Mouse (Mus musculus) midbrain, embryonic 10.5 days (tissue): ENCODE data around the gene Olfr1380. TPM values are rescaled to one million over a fixed set of nuclear protein-coding genes. Genes with fewer than 3 reads are reported as not detected.
"Not testable (repeated sequence)": the region's sequence is repeated elsewhere in the genome, so short reads cannot be mapped to it uniquely, and the experiment has no call there.

Experiments
- DNase-seq: peaks from one replicate; pipeline ENCODE4 v3.0.0-alpha.2; 2017; ENCODE audit warnings: low spot score
- H3K27ac ChIP-seq: fragments of 300-500 bp; sonication (generic); replicated peaks from 2 replicates; pipeline ENCODE4 v1.5.1; 2016; ENCODE audit warnings: mild to moderate bottlenecking
- H3K27me3 ChIP-seq: fragments of 300-500 bp; sonication (generic); 2 replicates; pipeline ENCODE4 v1.6.1; 2016; ENCODE audit warnings: low read depth, mild to moderate bottlenecking; ENCODE audit not compliant: poor library complexity, severe bottlenecking
- H3K36me3 ChIP-seq: fragments of 300-500 bp; sonication (generic); 2 replicates; pipeline ENCODE4 v1.6.1; 2016; ENCODE audit warnings: mild to moderate bottlenecking, moderate library complexity
- H3K4me1 ChIP-seq: fragments of 300-500 bp; sonication (generic); 2 replicates; pipeline ENCODE4 v1.6.1; 2016
- H3K4me3 ChIP-seq: fragments of 300-500 bp; sonication (generic); 2 replicates; pipeline ENCODE4 v1.5.1; 2016; ENCODE audit warnings: mild to moderate bottlenecking, moderate library complexity
- H3K9me3 ChIP-seq: fragments of 300-500 bp; sonication (generic); replicated peaks from 2 replicates; pipeline ENCODE4 v1.6.1; 2016; ENCODE audit warnings: mild to moderate bottlenecking
- WGBS: fragments of 180-500 bp; shearing (Covaris S2); methylation state at CpG from one replicate; pipeline ENCODE4 v1.1.7; 2016; 5-methylcytosine and 5-hydroxymethylcytosine counted together
- polyA plus RNA-seq: library from polyadenylated mRNA; unstranded; fragments of >200 nt; fragmentation: Nextera tagmentation; extraction: Ambion mirVana; gene quantifications from 2 replicates; pipeline ENCODE4 v1.2.1, GENCODE M21; 2016

Olfr1380 gene
- polyA plus RNA-seq, result not detected in 2 replicates

- WGBS, result 72% methylated on average over 5 of the region's 5 CpGs
Measured at GRCm38 (mm10) chr11:49556578-49556977, at the start of gene Olfr1380. Olfr1380 (plus strand) TSS chr11:49556878.

DNA sequence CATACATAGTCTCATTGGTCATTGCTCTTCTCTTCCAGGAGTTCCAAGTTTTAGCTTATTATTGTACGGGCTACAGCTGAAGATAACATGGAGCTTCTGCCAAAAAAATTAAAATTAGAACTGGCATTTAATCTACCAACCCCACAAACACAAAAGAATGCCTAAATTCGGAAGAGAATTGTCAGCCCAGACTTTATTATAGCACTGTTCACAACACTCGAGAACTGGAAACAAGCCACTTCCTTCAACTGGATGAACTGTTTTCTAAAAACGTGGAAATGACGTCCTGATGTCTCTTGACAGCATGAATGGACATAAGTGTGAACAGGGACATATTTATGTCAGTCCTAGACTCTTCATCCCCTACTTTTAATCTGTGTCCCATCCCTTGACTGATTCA lies 38.6 kb upstream of the Olfr1380 start:
- WGBS, result 82% methylated on average over 5 of the region's 5 CpGs
- H3K27me3 ChIP-seq, result no peaks in the 10 kb centered on the region
- no peaks in the 10 kb centered on the region for H3K4me1 ChIP-seq
- H3K9me3 ChIP-seq, result no peaks in the 10 kb centered on the region
- H3K36me3 ChIP-seq, result no peaks in the 10 kb centered on the region
- no peak overlapping the region for H3K4me3 ChIP-seq
- no peak overlapping the region for H3K27ac ChIP-seq
- DNase-seq, result no peak

More at GRCm38 (mm10) chr11:49556578-49556977, at the start of gene Olfr1380:
- not testable (repeated sequence) for H3K27ac ChIP-seq, H3K9me3 ChIP-seq, H3K4me1 ChIP-seq, H3K27me3 ChIP-seq, DNase-seq, H3K36me3 ChIP-seq, H3K4me3 ChIP-seq

- no peaks in the 10 kb centered on the region for H3K4me1 ChIP-seq
- H3K4me3 ChIP-seq, result no peak within 1 kb of the TSS
- no peaks in the 10 kb centered on the region for H3K9me3 ChIP-seq
- no peaks in the 10 kb centered on the region for H3K27me3 ChIP-seq
- no peak for DNase-seq
- H3K36me3 ChIP-seq, result no peaks in the 10 kb centered on the region
- no peak within 1 kb of the TSS for H3K27ac ChIP-seq
Measured at GRCm38 (mm10) chr11:49519348-49519747, 37.3 kb upstream of the Olfr1380 start, which contains the start of gene Olfr1383. Olfr1383 (plus strand) TSS chr11:49519648.

DNA sequence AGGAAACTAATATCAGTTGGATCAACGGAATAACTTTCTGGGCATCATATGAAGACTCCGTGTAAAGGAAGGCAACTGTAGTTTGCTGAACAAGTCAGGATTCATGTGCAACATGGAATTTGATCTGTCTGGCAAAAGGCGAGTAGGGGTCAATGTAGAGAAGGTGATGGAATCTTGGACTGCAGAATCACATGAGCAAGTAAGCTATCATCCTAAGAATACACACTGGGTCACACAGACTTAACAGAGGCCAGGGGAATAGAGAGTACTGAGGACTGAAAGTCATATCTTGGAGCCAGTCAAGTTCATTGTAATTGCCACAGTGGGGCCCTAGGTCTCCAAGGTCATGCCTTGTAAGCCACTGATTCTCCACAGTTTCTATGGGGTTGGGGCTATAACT lies 28.7 kb upstream of the Olfr1380 start, which contains the start of gene Olfr1382:
Olfr1382 (plus strand) TSS at position 301 of the 400 bp plus-strand sequence.
- 84% methylated on average over 3 of the region's 3 CpGs for WGBS
- Histone ChIP-seq H3K27me3 (no peaks in the 10 kb centered on the region), H3K4me3 (no peak within 1 kb of the TSS), H3K36me3 (no peaks in the 10 kb centered on the region), H3K4me1 (no peaks in the 10 kb centered on the region), H3K9me3 (no peaks in the 10 kb centered on the region), H3K27ac (no peak within 1 kb of the TSS)
- DNase-seq, result no peak

- no peak overlapping the region for H3K4me3 ChIP-seq
- DNase-seq, result no peak
- H3K27ac ChIP-seq, result no peak overlapping the region
- no peaks in the 10 kb centered on the region for H3K9me3 ChIP-seq
- H3K27me3 ChIP-seq, result no peaks in the 10 kb centered on the region
- no peaks in the 10 kb centered on the region for H3K36me3 ChIP-seq
- no peaks in the 10 kb centered on the region for H3K4me1 ChIP-seq
Measured at GRCm38 (mm10) chr11:49532761-49533160, 23.9 kb upstream of the Olfr1380 start.

GRCm38 (mm10) chr11:49536631-49537030 lies 20.0 kb upstream of the Olfr1380 start:
- H3K27me3 ChIP-seq, H3K36me3 ChIP-seq, H3K9me3 ChIP-seq, DNase-seq, H3K27ac ChIP-seq, H3K4me3 ChIP-seq, H3K4me1 ChIP-seq: not testable (repeated sequence)
- WGBS, result 89% methylated on average over 2 of the region's 2 CpGs

- H3K4me3 ChIP-seq, DNase-seq: not testable (repeated sequence)
- 74% methylated on average over 3 of the region's 3 CpGs for WGBS
Measured at GRCm38 (mm10) chr11:49543149-49543548, 13.5 kb upstream of the Olfr1380 start, which contains the start of gene Olfr1381. Olfr1381 (plus strand) TSS chr11:49543449.

GRCm38 (mm10) chr11:49554033-49554432 lies 2.6 kb upstream of the Olfr1380 start:
- WGBS, result 88% methylated on average over 3 of the region's 3 CpGs
- not testable (repeated sequence) for DNase-seq, H3K36me3 ChIP-seq, H3K27me3 ChIP-seq, H3K4me1 ChIP-seq, H3K4me3 ChIP-seq, H3K9me3 ChIP-seq, H3K27ac ChIP-seq

More at GRCm38 (mm10) chr11:49543149-49543548, 13.5 kb upstream of the Olfr1380 start, which contains the start of gene Olfr1381:
- not testable (repeated sequence) for H3K9me3 ChIP-seq, H3K27ac ChIP-seq, H3K27me3 ChIP-seq, H3K36me3 ChIP-seq, H3K4me1 ChIP-seq

GRCm38 (mm10) chr11:49575054-49575453 lies 18.4 kb downstream of the Olfr1380 start:
- not testable (repeated sequence) for DNase-seq, H3K4me1 ChIP-seq, H3K9me3 ChIP-seq, H3K27me3 ChIP-seq, H3K4me3 ChIP-seq, H3K27ac ChIP-seq, H3K36me3 ChIP-seq
- WGBS, result 40% methylated on average over 2 of the region's 2 CpGs

- H3K4me1 ChIP-seq, H3K4me3 ChIP-seq, H3K27me3 ChIP-seq, DNase-seq, H3K36me3 ChIP-seq, H3K9me3 ChIP-seq, H3K27ac ChIP-seq: not testable (repeated sequence)
- WGBS, result 90% methylated on average over 8 of the region's 8 CpGs
Measured at GRCm38 (mm10) chr11:49580452-49580851, 23.8 kb downstream of the Olfr1380 start.

DNA sequence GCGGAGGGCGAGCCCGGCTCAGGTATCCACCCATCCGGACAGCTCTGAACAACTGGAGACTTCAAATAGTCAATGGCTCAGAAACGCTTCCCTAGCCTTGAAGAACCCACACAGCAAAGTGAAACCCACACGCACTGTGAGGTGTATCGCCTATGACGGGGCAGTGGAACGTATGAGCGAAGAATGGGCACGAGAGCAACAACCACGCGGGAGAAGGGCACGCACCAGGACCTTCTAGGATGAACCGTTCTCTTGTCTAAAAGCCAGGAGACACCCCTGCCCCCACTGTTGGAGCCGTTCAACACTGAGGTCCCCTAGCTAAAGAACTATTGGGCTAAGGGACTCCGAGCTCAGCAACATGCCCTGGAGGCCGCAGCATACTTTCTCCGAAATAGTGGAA lies 33.5 kb downstream of the Olfr1380 start:
- Histone ChIP-seq H3K36me3 (no peaks in the 10 kb centered on the region), H3K4me1 (no peaks in the 10 kb centered on the region), H3K9me3 (no peaks in the 10 kb centered on the region), H3K27ac (no peak overlapping the region), H3K4me3 (no peak overlapping the region), H3K27me3 (no peaks in the 10 kb centered on the region)
- WGBS, result 88% methylated on average over 19 of the region's 19 CpGs
- no peak for DNase-seq

- H3K4me1 ChIP-seq, H3K27me3 ChIP-seq, H3K27ac ChIP-seq, H3K36me3 ChIP-seq, H3K4me3 ChIP-seq, DNase-seq, H3K9me3 ChIP-seq: not testable (repeated sequence)
- WGBS, result 75% methylated on average over 2 of the region's 2 CpGs
Measured at GRCm38 (mm10) chr11:49597149-49597548, 40.5 kb downstream of the Olfr1380 start.

GRCm38 (mm10) chr11:49608306-49608705 lies 51.6 kb downstream of the Olfr1380 start:
- H3K36me3 ChIP-seq, H3K9me3 ChIP-seq, DNase-seq, H3K4me1 ChIP-seq, H3K27ac ChIP-seq, H3K4me3 ChIP-seq: not testable (repeated sequence)
- peaks cover 65% of the 10 kb centered on the region for H3K27me3 ChIP-seq
- WGBS, result 80% methylated on average over 5 of the region's 5 CpGs
